Mouse (Mus musculus): ENCODE results near the gene Tmem53. TPM values are rescaled to one million over a fixed set of nuclear protein-coding genes. Genes with fewer than 3 reads are reported as not detected.

The Tmem53 gene
- polyA plus RNA-seq, 1 experiment = 16.1 TPM

DNA sequence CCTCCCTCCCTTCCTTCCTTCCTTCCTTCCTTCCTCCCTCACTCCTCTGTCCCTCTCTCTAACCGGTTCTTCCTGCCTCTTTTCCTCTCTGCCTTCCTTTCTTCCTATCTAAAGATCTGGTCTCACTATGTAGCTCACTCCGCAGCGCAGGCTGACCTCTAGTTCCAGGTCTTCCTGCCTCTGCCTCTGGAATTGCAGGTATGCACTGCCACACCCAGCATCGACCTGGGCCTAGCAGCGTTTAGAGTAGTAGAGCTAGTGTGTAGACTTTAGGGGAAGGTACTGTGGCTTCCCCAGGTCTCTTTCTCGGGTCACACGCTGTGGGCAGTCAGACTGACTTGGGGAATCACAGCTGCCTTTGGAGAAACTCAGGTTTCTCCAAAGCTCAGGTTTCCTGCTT is 53.7 kb downstream of the Tmem53 start:
- no peaks in the 10 kb centered on the region for H3K27me3 ChIP-seq (ENCODE audit: control insufficient read depth, insufficient read depth, low read length)
- TF ChIP-seq POLR2A (IDR thresholded peaks at IDR 0.05; ENCODE audit: control insufficient read depth, extremely low read depth, insufficient read depth, low read length, poor library complexity) (no peak), CTCF (IDR thresholded peaks at IDR 0.05; ENCODE audit: borderline replicate concordance, control insufficient read depth, extremely low read depth, insufficient read depth, low read length, poor library complexity) (no peak)
- WGBS = 80% methylated on average over 7 of the region's 7 CpGs
- H3K4me1 ChIP-seq (replicated peaks; ENCODE audit: control insufficient read depth, insufficient read depth, low read length) = no peaks in the 10 kb centered on the region
- no peak overlapping the region for H3K27ac ChIP-seq (ENCODE audit: control insufficient read depth, insufficient read depth, low read length)
- H3K4me3 ChIP-seq (ENCODE audit: control insufficient read depth, insufficient read depth, low read length) = no peak overlapping the region
- DNase-seq = no peak
- H3K36me3 ChIP-seq (ENCODE audit: control insufficient read depth, insufficient read depth, low read length) = no peaks in the 10 kb centered on the region

DNA sequence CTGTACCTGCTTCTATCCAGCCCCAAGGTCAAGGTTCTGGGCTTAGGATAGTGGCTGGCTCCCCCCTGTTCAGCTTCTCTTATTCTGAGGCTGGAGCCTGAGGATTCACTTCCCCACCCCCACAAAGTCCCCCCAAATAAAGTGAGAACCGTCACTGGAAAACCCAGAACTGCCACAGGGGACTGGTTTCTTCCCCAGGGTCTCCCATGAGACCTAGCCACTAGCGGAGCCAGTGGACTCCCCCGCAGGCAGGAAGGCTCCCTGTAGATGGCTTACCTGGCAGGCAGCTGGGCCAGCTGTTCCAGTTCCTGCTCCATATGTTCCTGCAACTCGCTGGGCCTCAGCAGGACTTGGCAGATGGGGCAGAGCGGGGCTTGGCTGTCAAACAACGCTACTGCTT is 55.5 kb downstream of the Tmem53 start:
- DNase-seq = no peak
- Histone ChIP-seq H3K36me3 (ENCODE audit: control insufficient read depth, insufficient read depth, low read length) (no peaks in the 10 kb centered on the region), H3K27me3 (ENCODE audit: control insufficient read depth, insufficient read depth, low read length) (no peaks in the 10 kb centered on the region), H3K27ac (ENCODE audit: control insufficient read depth, insufficient read depth, low read length) (no peak overlapping the region), H3K4me1 (replicated peaks; ENCODE audit: control insufficient read depth, insufficient read depth, low read length) (no peaks in the 10 kb centered on the region), H3K4me3 (ENCODE audit: control insufficient read depth, insufficient read depth, low read length) (no peak overlapping the region)
- WGBS = 94% methylated on average over 6 of the region's 6 CpGs
- TF ChIP-seq POLR2A (IDR thresholded peaks at IDR 0.05; ENCODE audit: control insufficient read depth, extremely low read depth, insufficient read depth, low read length, poor library complexity) = no peak
- no peak for TF ChIP-seq CTCF (IDR thresholded peaks at IDR 0.05; ENCODE audit: borderline replicate concordance, control insufficient read depth, extremely low read depth, insufficient read depth, low read length, poor library complexity)

DNA sequence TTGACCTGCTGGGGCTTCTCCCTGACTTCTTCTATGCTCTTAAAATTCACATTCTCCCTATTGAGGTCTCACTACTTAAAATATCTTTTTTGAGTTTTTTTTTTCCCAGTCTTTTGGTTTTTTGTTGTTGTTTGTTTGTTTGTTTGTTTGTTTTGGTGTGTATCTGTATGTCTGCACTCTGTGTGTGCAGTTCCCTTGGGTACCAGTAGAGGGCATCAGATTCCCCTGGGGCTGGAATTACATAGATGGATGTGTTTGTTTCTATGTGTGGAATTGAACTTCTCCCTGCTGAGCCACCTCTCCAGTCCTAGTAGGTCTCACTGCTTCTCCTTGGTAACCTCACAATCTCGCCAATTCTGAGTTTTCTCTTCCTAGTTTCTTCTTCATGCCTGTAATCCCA is 57.7 kb downstream of the Tmem53 start:
- no peak for DNase-seq
- TF ChIP-seq CTCF (IDR thresholded peaks at IDR 0.05; ENCODE audit: borderline replicate concordance, control insufficient read depth, extremely low read depth, insufficient read depth, low read length, poor library complexity) (no peak), POLR2A (IDR thresholded peaks at IDR 0.05; ENCODE audit: control insufficient read depth, extremely low read depth, insufficient read depth, low read length, poor library complexity) (no peak)
- no peaks in the 10 kb centered on the region for H3K36me3 ChIP-seq (ENCODE audit: control insufficient read depth, insufficient read depth, low read length)
- H3K4me1 ChIP-seq (replicated peaks; ENCODE audit: control insufficient read depth, insufficient read depth, low read length) = no peaks in the 10 kb centered on the region
- no peaks in the 10 kb centered on the region for H3K27me3 ChIP-seq (ENCODE audit: control insufficient read depth, insufficient read depth, low read length)
- no peak overlapping the region for H3K4me3 ChIP-seq (ENCODE audit: control insufficient read depth, insufficient read depth, low read length)
- WGBS = 96% methylated on average over 1 of the region's 1 CpGs
- H3K27ac ChIP-seq (ENCODE audit: control insufficient read depth, insufficient read depth, low read length) = no peak overlapping the region

DNA sequence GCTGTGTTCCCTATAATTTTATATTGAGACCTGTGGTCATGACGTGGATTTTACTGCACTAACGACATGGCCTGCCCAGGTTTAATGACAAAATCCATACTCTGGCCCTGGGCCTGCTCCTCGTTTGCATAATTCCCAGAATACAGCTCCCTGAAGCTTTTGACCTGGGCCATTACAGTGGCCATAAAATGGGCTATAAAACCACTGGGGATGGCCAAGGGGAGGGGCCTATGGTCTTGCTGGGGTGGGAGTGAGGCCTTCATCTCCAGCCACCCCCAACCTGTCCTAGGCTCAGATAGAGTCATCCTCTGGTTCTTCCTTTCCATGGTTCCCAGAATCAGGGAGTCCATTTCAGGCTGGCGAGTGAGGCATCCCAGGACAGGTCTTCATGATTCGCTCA is 60.1 kb downstream of the Tmem53 start:
- Histone ChIP-seq H3K36me3 (ENCODE audit: control insufficient read depth, insufficient read depth, low read length) (no peaks in the 10 kb centered on the region), H3K4me1 (replicated peaks; ENCODE audit: control insufficient read depth, insufficient read depth, low read length) (no peaks in the 10 kb centered on the region), H3K27me3 (ENCODE audit: control insufficient read depth, insufficient read depth, low read length) (no peaks in the 10 kb centered on the region), H3K27ac (ENCODE audit: control insufficient read depth, insufficient read depth, low read length) (no peak overlapping the region), H3K4me3 (ENCODE audit: control insufficient read depth, insufficient read depth, low read length) (no peak overlapping the region)
- no peak for DNase-seq
- 93% methylated on average over 5 of the region's 5 CpGs for WGBS
- TF ChIP-seq CTCF (IDR thresholded peaks at IDR 0.05; ENCODE audit: borderline replicate concordance, control insufficient read depth, extremely low read depth, insufficient read depth, low read length, poor library complexity) (no peak), POLR2A (IDR thresholded peaks at IDR 0.05; ENCODE audit: control insufficient read depth, extremely low read depth, insufficient read depth, low read length, poor library complexity) (no peak)

DNA sequence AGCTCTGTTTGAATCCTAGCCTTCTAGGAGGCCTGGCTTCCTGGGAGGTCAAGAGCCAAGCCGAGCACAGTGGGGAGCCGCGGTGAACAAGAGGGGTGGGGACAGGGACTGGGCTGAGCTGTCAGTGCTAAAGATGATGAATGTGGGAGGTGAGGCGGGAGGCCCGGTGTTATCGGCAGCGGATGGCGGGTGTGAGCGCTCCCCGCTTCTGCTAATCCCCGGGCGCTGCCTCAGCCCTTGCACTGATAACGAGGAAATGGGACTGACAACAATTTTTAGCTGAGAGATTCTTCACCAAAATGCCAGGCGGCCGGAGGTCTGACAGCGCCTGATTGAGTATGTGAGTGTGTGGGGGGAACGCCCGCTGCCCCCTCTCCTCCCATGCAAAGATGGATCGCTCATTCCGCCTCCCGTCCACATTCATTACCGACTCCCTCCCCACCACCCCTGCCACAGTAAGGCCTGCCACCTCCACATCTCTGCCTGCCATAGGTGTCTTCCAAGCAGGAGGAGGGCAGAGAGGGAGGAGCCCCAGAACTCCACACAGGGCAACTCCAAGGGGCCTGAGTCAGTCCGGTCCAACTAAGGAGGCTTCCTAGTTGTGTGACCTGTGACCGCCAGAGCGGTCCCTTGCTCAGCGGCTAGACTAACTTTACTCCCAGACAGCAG is 60.8 kb downstream of the Tmem53 start:
- no peak for DNase-seq
- no peak overlapping the region for H3K4me3 ChIP-seq (ENCODE audit: control insufficient read depth, insufficient read depth, low read length)
- H3K4me1 ChIP-seq (replicated peaks; ENCODE audit: control insufficient read depth, insufficient read depth, low read length) = no peaks in the 10 kb centered on the region
- 88% methylated on average over 26 of the region's 26 CpGs for WGBS
- no peak overlapping the region for H3K27ac ChIP-seq (ENCODE audit: control insufficient read depth, insufficient read depth, low read length)
- TF ChIP-seq POLR2A (IDR thresholded peaks at IDR 0.05; ENCODE audit: control insufficient read depth, extremely low read depth, insufficient read depth, low read length, poor library complexity) = no peak
- TF ChIP-seq CTCF (IDR thresholded peaks at IDR 0.05; ENCODE audit: borderline replicate concordance, control insufficient read depth, extremely low read depth, insufficient read depth, low read length, poor library complexity) = no peak
- H3K36me3 ChIP-seq (ENCODE audit: control insufficient read depth, insufficient read depth, low read length) = no peaks in the 10 kb centered on the region
- H3K27me3 ChIP-seq (ENCODE audit: control insufficient read depth, insufficient read depth, low read length) = no peaks in the 10 kb centered on the region

DNA sequence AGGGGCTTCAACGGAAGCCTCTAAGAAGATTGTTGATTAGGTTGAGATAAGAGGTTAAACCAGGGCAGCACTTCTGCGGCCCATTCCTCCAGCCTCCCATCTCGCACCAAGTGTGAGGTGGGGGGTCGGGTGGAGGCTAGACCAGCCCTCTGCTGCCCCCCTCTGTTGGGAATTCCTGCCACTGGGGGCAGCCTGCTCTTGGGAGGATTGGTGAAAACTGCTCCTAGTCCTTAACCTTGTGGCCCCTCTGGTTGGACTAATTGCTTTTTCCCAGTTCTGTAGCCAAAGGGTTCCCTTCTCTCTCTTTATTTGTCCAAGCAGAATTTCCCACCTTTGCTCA is 61.3 kb downstream of the Tmem53 start:
- WGBS = 88% methylated on average over 4 of the region's 4 CpGs
- TF ChIP-seq POLR2A (IDR thresholded peaks at IDR 0.05; ENCODE audit: control insufficient read depth, extremely low read depth, insufficient read depth, low read length, poor library complexity) = no peak
- 0 out of 2 replicates have a peak, but pooled peaks have one; percentile 18 for TF ChIP-seq CTCF (IDR thresholded peaks at IDR 0.05; ENCODE audit: borderline replicate concordance, control insufficient read depth, extremely low read depth, insufficient read depth, low read length, poor library complexity)
- Histone ChIP-seq H3K27me3 (ENCODE audit: control insufficient read depth, insufficient read depth, low read length) (no peaks in the 10 kb centered on the region), H3K36me3 (ENCODE audit: control insufficient read depth, insufficient read depth, low read length) (no peaks in the 10 kb centered on the region), H3K27ac (ENCODE audit: control insufficient read depth, insufficient read depth, low read length) (no peak overlapping the region), H3K4me3 (ENCODE audit: control insufficient read depth, insufficient read depth, low read length) (no peak overlapping the region), H3K4me1 (replicated peaks; ENCODE audit: control insufficient read depth, insufficient read depth, low read length) (no peaks in the 10 kb centered on the region)
- peak; percentile 11 for DNase-seq
